Mouse (Mus musculus) A20 (cell line): ENCODE results near the gene Slc25a28.

Experiments used
- DNase-seq: peaks from one replicate; pipeline ENCODE4 v3.0.0-alpha.2; 2011; ENCODE audit warnings: low read depth, low spot score

Gene Slc25a28

DNA sequence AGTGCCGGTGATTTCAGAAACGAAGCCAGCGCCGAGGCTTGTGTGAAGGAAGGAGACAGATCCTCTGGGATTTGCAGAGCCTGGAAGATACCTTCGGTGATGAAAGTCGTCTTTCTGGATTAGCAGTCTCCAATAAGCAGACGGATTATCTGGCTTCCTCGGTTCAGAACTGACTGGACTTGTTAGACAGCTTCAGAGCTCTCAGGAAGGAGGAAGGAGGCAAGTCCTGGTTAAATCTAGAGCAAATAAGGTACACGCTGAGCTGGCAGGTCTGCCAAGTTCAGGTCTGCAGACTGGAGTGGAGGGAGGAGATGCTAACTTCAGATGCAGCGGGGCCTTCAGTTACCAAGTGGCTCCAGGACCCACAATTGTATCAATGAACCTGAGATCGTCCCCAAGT lies 32.8 kb downstream of the Slc25a28 start:
- DNase-seq, result no peak

DNA sequence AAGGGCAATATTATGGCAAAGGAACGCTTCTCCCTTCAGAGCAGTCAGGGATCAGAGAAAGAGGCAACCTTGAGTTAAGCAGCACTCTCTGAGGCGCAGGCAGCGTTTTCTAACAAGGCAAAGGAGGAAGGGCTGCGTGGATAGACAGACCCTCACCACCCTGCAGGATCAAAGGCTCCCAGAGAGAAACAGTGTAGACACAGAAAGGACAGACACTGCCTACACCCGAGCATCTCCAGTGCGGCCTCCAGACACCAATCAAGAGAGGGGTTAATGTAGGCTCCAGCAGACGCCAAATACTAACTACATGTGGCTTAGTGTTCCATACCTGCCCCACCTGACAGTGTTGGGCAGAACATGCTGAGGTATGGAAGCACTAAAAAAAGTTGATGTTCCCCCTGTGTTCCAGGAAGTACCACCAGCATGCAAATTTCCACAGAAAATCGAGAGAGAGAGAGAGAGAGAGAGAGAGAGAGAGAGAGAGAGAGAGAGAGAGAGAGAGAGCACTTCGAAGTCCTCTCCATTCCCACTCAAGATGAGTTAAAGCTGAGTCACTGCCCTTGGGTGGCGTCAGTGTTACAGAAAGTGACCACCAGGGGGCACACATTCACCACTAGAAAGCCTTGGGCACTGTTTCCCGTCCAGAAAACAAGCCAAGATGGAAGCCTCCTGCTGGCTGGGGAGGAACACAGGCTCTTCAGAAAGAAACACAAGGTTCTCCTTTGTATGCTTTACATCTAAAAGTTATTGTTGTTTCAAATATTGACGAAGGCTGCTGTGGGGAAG lies 44.0 kb downstream of the Slc25a28 start:
- DNase-seq, result peak; percentile 86

DNA sequence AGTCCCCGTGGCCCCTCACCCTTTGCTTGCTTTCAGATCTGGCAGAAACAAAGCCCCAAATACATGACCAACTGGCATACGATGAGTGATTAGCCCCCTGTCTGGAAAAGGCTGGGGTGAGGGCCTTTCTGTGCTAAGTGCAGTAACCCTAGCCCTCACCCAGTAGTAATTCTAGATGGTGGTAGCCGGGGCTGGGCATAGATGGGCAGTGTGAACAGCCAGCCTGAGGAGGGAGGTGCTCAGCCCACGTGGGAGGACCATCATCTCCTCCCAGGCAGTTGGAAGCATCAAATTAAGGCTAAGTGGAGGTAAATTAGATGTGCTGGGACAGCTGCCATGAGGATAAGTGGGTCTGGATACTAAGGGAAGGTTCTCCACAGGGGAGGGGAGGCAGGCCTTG lies 45.6 kb downstream of the Slc25a28 start:
- no peak for DNase-seq

DNA sequence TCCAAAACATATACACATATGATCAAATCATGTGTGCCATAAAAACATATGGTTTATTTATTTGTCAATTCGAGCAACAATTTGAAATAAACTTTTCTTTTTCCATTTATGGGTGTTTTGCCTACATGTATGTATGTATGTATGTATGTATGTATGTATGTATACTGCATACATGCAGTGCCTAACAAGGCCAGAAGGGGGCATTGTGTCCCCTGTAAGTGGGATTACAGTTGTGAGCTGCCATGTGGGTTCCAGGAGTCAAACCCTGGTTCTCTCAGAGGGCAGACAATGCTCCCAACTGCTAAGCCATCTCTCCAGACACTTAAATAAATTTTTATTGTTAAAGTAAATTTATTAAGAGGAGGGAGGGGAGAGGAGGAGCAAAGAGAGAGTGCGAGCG lies 47.3 kb downstream of the Slc25a28 start:
- DNase-seq, result peak; percentile 36

DNA sequence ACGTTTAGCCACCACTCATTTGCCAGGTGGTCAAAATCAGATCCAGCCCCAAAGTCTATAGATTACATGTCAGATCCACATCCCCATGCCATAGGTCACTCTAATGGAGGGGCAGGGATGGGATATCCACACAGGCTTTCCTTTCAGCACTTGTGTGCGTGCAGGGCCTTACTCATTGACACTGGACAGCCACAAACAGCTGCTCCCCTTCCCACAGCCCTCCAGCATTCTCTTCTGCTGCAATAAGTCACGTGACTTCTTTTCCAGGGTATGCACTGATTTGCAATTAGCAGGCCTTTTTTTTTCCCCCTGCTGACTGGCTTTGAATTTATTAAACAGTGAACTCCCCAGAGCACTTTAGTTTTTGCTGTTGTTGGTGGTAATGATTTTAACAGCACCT lies 48.5 kb downstream of the Slc25a28 start:
- no peak for DNase-seq

DNA sequence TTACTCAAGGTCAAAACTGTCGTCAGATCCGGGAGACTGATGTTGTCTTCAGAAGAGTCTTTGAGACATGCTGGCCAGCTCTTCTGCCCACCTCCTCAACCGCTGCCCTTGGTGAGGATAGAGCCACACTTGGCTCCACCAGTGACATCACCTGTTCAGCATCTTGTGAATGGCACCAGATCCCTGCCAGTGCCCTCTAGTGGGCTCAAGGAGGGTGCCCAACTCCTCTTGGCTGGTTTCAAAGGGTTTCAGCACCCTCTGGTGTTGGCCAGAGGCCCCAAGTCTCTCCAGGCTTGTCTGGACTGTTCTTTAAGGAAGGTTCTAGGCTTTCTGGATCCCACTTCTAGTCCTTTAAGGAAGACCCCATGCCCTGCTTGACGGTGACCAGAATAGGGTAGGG lies 50.8 kb downstream of the Slc25a28 start:
- DNase-seq, result peak; percentile 73

DNA sequence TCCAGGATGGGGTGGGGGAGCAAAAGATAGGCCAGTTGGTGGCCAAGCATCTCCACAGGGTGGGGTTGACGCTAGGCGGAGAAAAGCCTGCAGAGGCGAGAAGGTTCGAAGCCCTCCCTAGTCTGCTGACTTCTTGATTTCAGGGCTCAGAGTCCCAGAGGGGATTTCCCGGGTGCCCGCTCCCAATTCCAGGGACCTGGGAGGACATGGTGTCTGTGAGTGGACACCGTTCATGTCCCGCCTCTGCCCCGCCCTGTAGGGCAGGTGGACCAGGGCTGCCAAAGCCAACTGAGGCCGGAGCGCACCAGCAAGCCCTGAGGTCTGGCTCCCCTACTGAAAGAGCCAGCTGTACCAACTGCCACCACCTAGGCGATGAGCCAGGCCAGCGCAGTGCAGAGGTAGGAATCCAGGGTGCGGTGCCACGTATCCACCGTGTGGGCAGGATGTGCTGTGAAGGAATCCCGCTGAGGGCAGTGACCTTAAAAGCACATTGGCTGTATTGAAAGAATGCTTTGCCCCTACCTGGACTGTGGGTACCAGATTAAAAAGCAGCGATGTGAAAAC lies 54.7 kb downstream of the Slc25a28 start:
- DNase-seq, result no peak

DNA sequence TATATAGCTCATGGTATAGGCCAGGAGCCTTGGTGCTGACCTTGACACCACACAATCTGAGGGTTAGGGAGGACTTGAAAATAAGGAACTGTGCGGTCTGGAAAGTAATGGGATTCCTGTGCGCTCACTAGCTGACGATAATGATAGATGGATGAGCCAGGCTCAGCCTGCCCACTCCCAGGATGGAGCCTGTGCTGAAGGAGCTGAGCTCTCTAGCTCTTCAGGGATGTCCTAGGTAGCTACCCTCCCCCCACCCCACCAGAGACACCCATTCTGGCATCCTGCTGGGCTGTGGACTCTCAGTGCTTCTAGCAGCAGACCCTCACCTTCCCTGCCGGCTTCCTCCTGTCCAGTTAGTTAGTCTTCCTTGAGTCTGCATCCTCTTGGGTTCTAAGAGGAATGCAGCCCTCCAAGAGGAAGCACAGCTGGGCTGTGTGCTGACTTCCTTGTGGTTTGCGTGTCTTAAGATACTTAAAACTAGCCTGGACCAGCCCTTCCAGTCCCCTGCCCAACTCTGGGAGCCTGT lies 56.1 kb downstream of the Slc25a28 start:
- DNase-seq, result no peak

DNA sequence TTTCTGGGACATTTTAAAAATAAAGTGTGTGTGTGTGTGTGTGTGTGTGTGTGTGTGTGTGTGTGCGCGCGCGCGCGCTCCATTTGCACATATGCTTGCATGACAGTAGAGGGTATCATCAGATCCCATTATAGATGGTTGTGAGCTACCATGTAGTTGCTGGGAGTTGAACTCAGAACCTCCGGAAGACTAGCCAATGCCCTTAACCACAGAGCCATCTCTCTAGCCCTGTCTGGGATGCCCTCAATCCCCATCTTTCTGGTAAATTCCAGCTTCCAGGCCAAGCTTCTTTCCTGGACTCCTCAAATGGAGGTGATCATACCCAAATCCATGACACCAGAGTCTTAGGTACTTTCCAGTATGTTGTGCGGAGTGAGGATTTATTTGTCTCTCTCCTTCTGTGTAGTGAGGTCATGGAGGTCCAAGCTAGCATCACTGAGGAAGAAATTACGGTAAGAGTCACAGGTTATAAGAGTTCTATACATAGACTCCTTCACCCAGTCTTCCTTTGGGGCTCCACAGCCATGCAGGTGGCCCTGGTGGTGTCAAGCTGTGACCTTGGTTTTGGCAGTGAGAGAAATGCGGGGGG lies 56.8 kb downstream of the Slc25a28 start:
- DNase-seq, result no peak

DNA sequence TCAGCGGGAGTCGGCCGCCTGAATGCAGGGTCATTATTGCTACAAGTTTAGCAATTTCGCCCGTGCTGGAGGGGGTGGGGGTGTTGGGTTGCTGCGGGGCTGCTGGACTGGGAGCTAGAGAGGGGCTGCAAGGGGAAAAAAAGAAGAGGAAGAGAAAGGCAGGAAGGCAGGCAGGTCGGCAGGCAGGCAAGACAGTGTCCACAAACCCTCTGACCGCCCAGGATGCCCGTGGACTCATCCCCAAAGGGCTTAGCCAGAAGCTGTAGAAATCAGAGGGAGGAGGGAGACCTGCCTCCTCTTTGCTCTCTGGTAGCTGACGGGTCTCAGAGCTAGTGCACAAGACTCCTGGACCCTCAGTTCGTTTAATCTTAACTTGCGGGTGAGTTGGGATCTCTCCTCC lies 57.8 kb downstream of the Slc25a28 start:
- no peak for DNase-seq

DNA sequence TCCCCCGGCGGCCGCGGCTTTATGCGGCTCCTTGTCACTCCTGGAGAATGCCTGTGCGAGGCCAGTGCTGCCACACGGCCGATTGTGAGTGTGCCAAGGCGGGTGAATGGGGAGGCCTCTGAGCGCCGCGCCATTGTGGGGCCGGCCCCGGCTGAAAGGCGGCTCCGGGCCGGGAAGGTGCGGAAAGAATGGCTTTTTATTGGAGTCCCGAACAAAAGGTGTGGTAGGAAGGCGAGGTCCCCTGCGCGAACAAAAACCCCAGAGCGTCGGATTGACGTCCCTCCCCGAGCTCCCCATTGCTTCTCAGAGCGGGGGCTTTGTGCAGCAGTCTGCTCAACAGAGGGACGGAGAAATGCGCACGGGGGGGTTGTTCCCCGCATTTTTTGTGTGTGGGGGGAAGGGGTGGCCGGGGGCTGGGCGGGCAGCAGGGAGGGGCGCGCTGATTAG lies 58.2 kb downstream of the Slc25a28 start:
- DNase-seq, result no peak

DNA sequence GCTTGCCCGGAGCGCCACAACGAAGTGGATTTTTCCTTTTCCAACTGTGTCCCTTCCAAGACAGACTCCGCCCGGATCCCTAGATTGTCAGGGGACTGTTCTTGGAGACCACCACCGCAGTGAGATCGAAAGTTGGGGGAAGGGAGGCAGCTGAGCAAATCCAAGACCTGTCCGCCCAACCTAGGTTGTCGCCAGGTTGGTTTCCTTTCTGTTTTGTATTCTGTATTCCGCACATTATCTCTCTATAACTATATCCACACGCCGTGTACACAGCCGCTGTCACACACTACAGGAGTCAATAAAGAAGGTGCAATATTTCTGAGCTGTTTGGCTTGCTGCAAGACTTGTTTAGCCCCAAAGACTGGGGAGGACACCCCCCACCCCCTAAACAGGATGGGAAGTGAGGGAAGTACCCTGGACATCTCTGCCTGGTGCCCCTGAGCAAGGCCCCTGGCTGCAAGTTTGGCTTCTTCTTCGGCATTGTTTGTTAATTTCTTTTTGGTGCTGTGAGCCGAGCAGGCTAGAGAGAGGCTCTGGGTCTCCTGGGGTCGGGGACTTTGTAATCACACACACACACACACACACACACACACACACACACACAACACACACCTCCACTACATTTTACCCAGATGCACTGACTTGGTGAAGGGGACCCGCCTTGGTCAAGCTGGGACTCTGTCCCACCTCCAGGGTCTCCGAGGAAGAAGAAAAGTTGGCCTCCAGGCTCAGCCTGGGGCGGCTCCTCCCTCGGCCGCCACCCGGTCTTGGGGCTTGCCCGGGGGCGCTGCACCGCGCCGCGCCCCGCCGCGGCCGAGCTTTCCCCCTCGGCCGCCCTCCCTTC lies 58.9 kb downstream of the Slc25a28 start:
- DNase-seq, result no peak

DNA sequence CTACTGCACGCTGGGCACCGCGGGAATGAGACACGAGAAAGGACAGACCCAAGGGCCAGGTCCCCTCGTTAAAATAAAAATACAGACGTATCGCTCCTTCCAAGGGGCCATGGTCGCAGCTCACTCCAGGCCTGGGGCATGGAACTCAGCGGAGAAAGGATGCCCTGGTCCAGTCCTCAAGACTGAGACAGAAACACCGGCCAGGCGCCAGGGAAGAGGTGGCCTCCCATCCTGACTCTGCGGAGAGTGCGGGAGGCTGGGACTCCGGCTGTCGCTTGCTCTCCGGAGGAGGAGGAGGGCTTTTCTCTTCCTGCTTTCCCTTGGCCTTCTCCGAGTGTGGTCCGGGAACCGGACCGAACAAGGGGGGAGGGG lies 59.6 kb downstream of the Slc25a28 start:
- DNase-seq, result no peak

DNA sequence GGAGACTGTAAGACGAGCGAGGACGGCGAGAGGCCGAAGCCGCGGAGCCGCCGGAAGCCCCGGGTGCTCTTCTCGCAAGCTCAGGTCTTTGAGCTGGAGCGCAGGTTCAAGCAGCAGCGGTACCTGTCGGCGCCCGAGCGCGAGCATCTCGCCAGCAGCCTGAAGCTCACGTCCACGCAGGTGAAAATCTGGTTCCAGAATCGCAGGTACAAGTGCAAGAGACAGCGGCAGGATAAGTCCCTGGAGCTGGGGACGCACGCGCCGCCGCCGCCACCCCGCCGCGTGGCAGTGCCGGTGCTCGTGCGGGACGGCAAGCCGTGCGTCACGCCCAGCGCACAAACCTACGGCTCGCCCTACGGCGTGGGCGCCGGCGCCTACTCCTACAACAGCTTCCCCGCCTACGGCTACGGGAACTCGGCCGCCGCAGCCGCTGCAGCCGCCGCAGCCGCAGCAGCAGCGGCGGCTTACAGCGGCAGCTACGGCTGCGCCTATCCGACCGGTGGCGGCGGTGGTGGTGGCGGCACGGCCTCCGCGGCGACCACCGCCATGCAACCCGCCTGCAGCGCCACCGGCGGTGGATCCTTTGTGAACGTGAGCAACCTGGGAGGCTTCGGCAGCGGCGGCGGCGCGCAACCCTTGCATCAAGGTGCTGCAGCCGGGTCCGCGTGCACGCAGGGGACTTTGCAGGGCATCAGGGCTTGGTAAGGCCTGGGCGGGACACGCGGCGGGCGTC lies 60.2 kb downstream of the Slc25a28 start:
- DNase-seq, result no peak
